Mouse (Mus musculus) ES-E14 (cell line): ENCODE measurements around the gene Batf3. TPM values are rescaled to one million over a fixed set of nuclear protein-coding genes. Genes with fewer than 3 reads are reported as not detected.

Experiments
- DNase-seq: peaks from one replicate; pipeline ENCODE4 v3.0.0-alpha.2; 2013; ENCODE audit warnings: low read depth, low spot score
- H3K27ac ChIP-seq: 2 replicates; pipeline ENCODE4 v1.5.1; 2012; ENCODE audit warnings: low read depth, mild to moderate bottlenecking, low read length, moderate library complexity, mixed read lengths; ENCODE audit not compliant: poor library complexity, insufficient read depth, severe bottlenecking
- H3K36me3 ChIP-seq: 2 replicates; pipeline ENCODE4 v1.6.1; 2012; ENCODE audit warnings: mild to moderate bottlenecking, low read length, moderate library complexity, mixed read lengths; ENCODE audit not compliant: control insufficient read depth, poor library complexity, insufficient read depth, severe bottlenecking
- H3K4me1 ChIP-seq, 2 experiments: fragments of 150-350 bp in 1 of 2; sonication (generic) in 1 of 2; 2 replicates each; pipeline ENCODE4 v1.6.1; 2012; ENCODE audit warnings: low read length in 2 of 2, mild to moderate bottlenecking in 1 of 2, mixed read lengths in 1 of 2; ENCODE audit not compliant: control insufficient read depth in 2 of 2, insufficient read depth in 2 of 2, poor library complexity in 1 of 2
- H3K4me3 ChIP-seq, 2 experiments: fragments of 150-350 bp in 1 of 2; sonication (generic) in 1 of 2; 2 replicates each; pipeline ENCODE4 v1.5.1; 2012; ENCODE audit warnings: low read length in 2 of 2, low read depth in 1 of 2, mild to moderate bottlenecking in 1 of 2, mixed read lengths in 1 of 2; ENCODE audit not compliant: insufficient read depth in 1 of 2, poor library complexity in 1 of 2, severe bottlenecking in 1 of 2
- H3K9ac ChIP-seq: 2 replicates; pipeline ENCODE4 v1.6.1; 2012; ENCODE audit warnings: low read depth, mild to moderate bottlenecking, low read length, mixed read lengths; ENCODE audit not compliant: poor library complexity, insufficient read depth, severe bottlenecking
- H3K9me3 ChIP-seq: fragments of 150-350 bp; sonication (generic); 2 replicates; pipeline ENCODE4 v1.6.1; 2012; ENCODE audit warnings: low read depth, mild to moderate bottlenecking, low read length; ENCODE audit not compliant: control insufficient read depth, insufficient read depth
- CHD2 ChIP-seq: IDR thresholded peaks from 2 replicates; pipeline ENCODE4 v1.6.1; 2014; ENCODE audit warnings: mild to moderate bottlenecking, low read depth, low read length, inconsistent platforms
- HCFC1 ChIP-seq: IDR thresholded peaks from 2 replicates; pipeline ENCODE4 v1.6.1; 2012; ENCODE audit warnings: low read length, inconsistent platforms, borderline replicate concordance; ENCODE audit not compliant: insufficient read depth
- MAFK ChIP-seq: IDR thresholded peaks from 2 replicates; pipeline ENCODE4 v1.6.1; 2014; ENCODE audit warnings: mild to moderate bottlenecking, low read depth, low read length, inconsistent platforms; ENCODE audit not compliant: insufficient read depth
- ZC3H11A ChIP-seq: IDR thresholded peaks from 2 replicates; pipeline ENCODE4 v1.6.1; 2012; ENCODE audit warnings: low read depth, mild to moderate bottlenecking, inconsistent platforms, low read length, borderline replicate concordance
- ZNF384 ChIP-seq: IDR thresholded peaks from 2 replicates; pipeline ENCODE4 v1.6.1; 2012; ENCODE audit warnings: low read depth, low read length, inconsistent platforms
- in situ Hi-C, 2 experiments: fragments of 600-800 bp; cut with MboI; formaldehyde crosslinking; loops; one replicate each; pipeline ENCODE4 v1.15.1; 2025; ENCODE audit warnings: low sequenced_read_pairs in 2 of 2, inconsistent platforms in 1 of 2; ENCODE audit not compliant: unreplicated experiment in 2 of 2
- total RNA-seq: library from RNA; depleted of rRNA; stranded (reverse); fragments of 300-350 nt; gene quantifications from 2 replicates; pipeline ENCODE4 v1.2.3, GENCODE M21; 2012

The Batf3 gene
- total RNA-seq, 1 experiment = 2.8 TPM

- Histone ChIP-seq H3K36me3 (no peaks in the 10 kb centered on the region), H3K4me3 (peak overlapping the region; percentile 58 to 75), H3K9me3 (no peaks in the 10 kb centered on the region), H3K9ac (peak overlapping the region; percentile 30; the same call in 1 of the 2 replicates), H3K27ac (no peak overlapping the region), H3K4me1 (no peaks in the 10 kb centered on the region)
- no peak for TF ChIP-seq MAFK
- TF ChIP-seq ZNF384 = no peak
- TF ChIP-seq ZC3H11A = no peak
- no peak for TF ChIP-seq CHD2
- TF ChIP-seq HCFC1 = no peak
- peak; percentile 49 for DNase-seq
- in situ Hi-C loops = no loop called here
Observed at GRCm38 (mm10) chr1:191125811-191126638, 28.4 kb downstream of the Batf3 start.

GRCm38 (mm10) chr1:191131692-191132091 lies 34.0 kb downstream of the Batf3 start:
- DNase-seq = no peak
- H3K27ac ChIP-seq = no peak overlapping the region
- TF ChIP-seq ZC3H11A (no peak), ZNF384 (no peak), MAFK (no peak), HCFC1 (no peak), CHD2 (no peak)
- no peaks in the 10 kb centered on the region for H3K9me3 ChIP-seq
- in situ Hi-C loops = no loop called here
- H3K36me3 ChIP-seq = no peaks in the 10 kb centered on the region
- 0 out of 4 replicates have a peak, but pooled peaks cover 0 to 2% of the 10 kb centered on the region in 2 experiments for H3K4me1 ChIP-seq
- no peak overlapping the region for H3K4me3 ChIP-seq
- no peak overlapping the region for H3K9ac ChIP-seq

GRCm38 (mm10) chr1:191132240-191132639 lies 34.6 kb downstream of the Batf3 start:
- H3K36me3 ChIP-seq = no peaks in the 10 kb centered on the region
- H3K27ac ChIP-seq = no peak overlapping the region
- in situ Hi-C loops = no loop called here
- no peak for DNase-seq
- H3K4me1 ChIP-seq = 0 out of 4 replicates have a peak, but pooled peaks cover 0 to 2% of the 10 kb centered on the region in 2 experiments
- no peak for TF ChIP-seq MAFK
- no peak for TF ChIP-seq ZC3H11A
- no peak for TF ChIP-seq CHD2
- no peak for TF ChIP-seq ZNF384
- no peak for TF ChIP-seq HCFC1
- no peak overlapping the region for H3K4me3 ChIP-seq
- H3K9ac ChIP-seq = no peak overlapping the region
- no peaks in the 10 kb centered on the region for H3K9me3 ChIP-seq

- no peak overlapping the region for H3K27ac ChIP-seq
- 0 out of 4 replicates have a peak, but pooled peaks cover 0 to 2% of the 10 kb centered on the region in 2 experiments for H3K4me1 ChIP-seq
- no peaks in the 10 kb centered on the region for H3K9me3 ChIP-seq
- H3K36me3 ChIP-seq = no peaks in the 10 kb centered on the region
- H3K9ac ChIP-seq = no peak overlapping the region
- no peak overlapping the region for H3K4me3 ChIP-seq
- TF ChIP-seq ZC3H11A (no peak), CHD2 (no peak), MAFK (no peak), HCFC1 (no peak), ZNF384 (no peak)
- in situ Hi-C loops = no loop called here
- DNase-seq = no peak
Observed at GRCm38 (mm10) chr1:191132934-191133333, 35.3 kb downstream of the Batf3 start.

- Histone ChIP-seq H3K4me1 (peaks cover 0 to 4% of the 10 kb centered on the region in 2 experiments; a peak in 1 of 4 replicates), H3K36me3 (no peaks in the 10 kb centered on the region), H3K9ac (no peak overlapping the region), H3K4me3 (no peak overlapping the region), H3K27ac (no peak overlapping the region), H3K9me3 (no peaks in the 10 kb centered on the region)
- DNase-seq = no peak
- in situ Hi-C loops = no loop called here
- no peak for TF ChIP-seq HCFC1
- TF ChIP-seq ZC3H11A = no peak
- TF ChIP-seq MAFK = no peak
- no peak for TF ChIP-seq ZNF384
- no peak for TF ChIP-seq CHD2
Observed at GRCm38 (mm10) chr1:191135406-191135805, 37.8 kb downstream of the Batf3 start.
